Mouse (Mus musculus) lung, adult 2 months (tissue): Measurements from ENCODE around the gene Lrp11.

Experiments
- CTCF ChIP-seq: fragments of 200-500 bp; IDR thresholded peaks from 2 replicates; pipeline ENCODE4 v1.5.1; 2011; ENCODE audit warnings: mild to moderate bottlenecking, low read length, control low read depth; ENCODE audit not compliant: insufficient read depth
- POLR2A ChIP-seq: fragments of 200-500 bp; IDR thresholded peaks from 2 replicates; pipeline ENCODE4 v1.6.1; 2011; ENCODE audit warnings: low read depth, mild to moderate bottlenecking, control low read depth, low read length, borderline replicate concordance; ENCODE audit errors: extremely low read depth

DNA sequence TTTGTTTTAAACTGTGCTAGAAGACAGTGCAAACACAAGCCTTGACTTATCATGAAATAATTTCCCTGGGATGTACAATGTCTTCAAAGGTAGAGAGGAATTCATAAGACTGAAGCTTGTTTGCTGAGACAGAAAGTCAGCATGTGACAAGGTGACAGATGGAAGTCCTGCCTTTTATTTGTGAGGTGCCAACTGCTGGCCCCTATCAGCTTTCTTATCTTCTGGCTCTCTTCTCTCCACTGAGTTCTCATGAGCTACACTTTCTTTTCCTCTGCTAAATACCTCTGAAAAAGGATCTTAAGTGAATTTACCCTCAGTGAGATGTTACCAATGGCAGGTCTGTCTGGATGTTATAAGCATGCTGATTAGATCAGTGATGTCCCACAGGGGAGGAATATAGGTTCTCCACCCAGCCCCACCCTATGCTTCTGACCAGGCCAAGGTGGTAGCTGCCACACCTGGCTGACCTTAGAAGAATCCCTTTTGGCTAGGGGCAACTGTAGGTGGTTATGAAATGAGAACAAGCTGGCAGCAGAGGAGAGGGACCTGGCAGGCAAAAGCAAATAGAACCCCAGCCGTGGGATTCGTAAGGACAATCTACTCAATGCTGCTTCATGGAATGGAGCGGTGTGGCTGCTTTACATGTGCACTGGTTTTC lies 34.4 kb downstream of the Lrp11 start:
- TF ChIP-seq CTCF (no peak), POLR2A (no peak)
